ENCODE assay signal across 9 mouse cellular contexts in genomic region chr15:63601543-63601942, GRCm38 (mm10).
A peak's percentile ranks its signal among the peaks of the same experiment; 100 is the strongest.
DNase-seq lines count a peak whose midpoint lies in the region; ATAC-seq and TF ChIP-seq lines count a peak whose summit lies in the region.
"Had no signal": no experiment of that assay in that cellular context is flagged by ENCODE, and none has a peak within 500 bp of the region (broad histone marks: within the 10 kb centered on the region; RNA-seq: fewer than 3 reads in every experiment).

No protein-coding gene starts in this region.

- TF ChIP-seq CTCF in thymus, adult 2 months (IDR thresholded peaks at IDR 0.05; ENCODE audit: borderline replicate concordance, control insufficient read depth, extremely low read depth, insufficient read depth, low read length, poor library complexity), result no peak

- no peak overlapping the region for H3K4me2 ChIP-seq in liver, embryonic 12.5 days
- H3K4me2 ChIP-seq in forebrain, embryonic 11.5 days (ENCODE audit: low read depth, low read length, severe bottlenecking), result no peak overlapping the region
- no peak overlapping the region for H3K4me2 ChIP-seq in hindbrain, embryonic 15.5 days
- no peak overlapping the region for H3K4me2 ChIP-seq in limb, embryonic 11.5 days (ENCODE audit: low read depth, severe bottlenecking)
- H3K4me2 ChIP-seq in midbrain, embryonic 16.5 days (ENCODE audit: low read length), result no peak overlapping the region
- H3K4me2 ChIP-seq: embryonic facial prominence, embryonic 13.5 days had no signal

- no peak overlapping the region for H3K4me3 ChIP-seq in liver, embryonic 12.5 days
- no peak overlapping the region for H3K4me3 ChIP-seq in forebrain, embryonic 11.5 days (ENCODE audit: low read depth, low read length)
- no peak overlapping the region for H3K4me3 ChIP-seq in hindbrain, embryonic 15.5 days
- H3K4me3 ChIP-seq in limb, embryonic 11.5 days (ENCODE audit: low read depth, low read length), result no peak overlapping the region
- no peak overlapping the region for H3K4me3 ChIP-seq in midbrain, embryonic 16.5 days (ENCODE audit: low read depth, low read length)
- H3K4me3 ChIP-seq in thymus, adult 2 months (ENCODE audit: control insufficient read depth, insufficient read depth, low read length), result no peak overlapping the region
- H3K4me3 ChIP-seq: embryonic facial prominence, embryonic 13.5 days had no signal

- H3K27ac ChIP-seq in liver, embryonic 12.5 days, result no peak overlapping the region
- no peak overlapping the region for H3K27ac ChIP-seq in forebrain, embryonic 11.5 days (ENCODE audit: low read depth, low read length)
- H3K27ac ChIP-seq in hindbrain, embryonic 15.5 days (replicated peaks), result no peak overlapping the region
- H3K27ac ChIP-seq in limb, embryonic 11.5 days (replicated peaks; ENCODE audit: low read depth, low read length), result no peak overlapping the region
- no peak overlapping the region for H3K27ac ChIP-seq in midbrain, embryonic 16.5 days (ENCODE audit: low read length)
- no peak overlapping the region for H3K27ac ChIP-seq in thymus, adult 2 months (ENCODE audit: control insufficient read depth, insufficient read depth, low read length)
- H3K27ac ChIP-seq: embryonic facial prominence, embryonic 13.5 days had no signal

- H3K9ac ChIP-seq in liver, embryonic 12.5 days, result no peak overlapping the region
- no peak overlapping the region for H3K9ac ChIP-seq in forebrain, embryonic 11.5 days (ENCODE audit: low read length)
- H3K9ac ChIP-seq in hindbrain, embryonic 15.5 days, result no peak overlapping the region
- no peak overlapping the region for H3K9ac ChIP-seq in limb, embryonic 11.5 days (ENCODE audit: low read length)
- no peak overlapping the region for H3K9ac ChIP-seq in midbrain, embryonic 16.5 days (ENCODE audit: low read depth, low read length)
- H3K9ac ChIP-seq: embryonic facial prominence, embryonic 13.5 days had no signal

- WGBS in liver, embryonic 12.5 days (ENCODE audit: insufficient replicate concordance), result 28% methylated on average over 5 of the region's 5 CpGs
- 52% methylated on average over 5 of the region's 5 CpGs for WGBS in forebrain, embryonic 11.5 days
- WGBS in hindbrain, embryonic 15.5 days, result 49% methylated on average over 5 of the region's 5 CpGs
- WGBS in limb, embryonic 11.5 days, result 46% methylated on average over 5 of the region's 5 CpGs
- WGBS in midbrain, embryonic 16.5 days, result 45% methylated on average over 5 of the region's 5 CpGs
- whole genome bisulfite sequencing in thymus, adult 2 months, result 30% methylated on average over 5 of the region's 5 CpGs

- DNase-seq in liver (peak; percentile 31), ZHBTc4 (ENCODE audit: low read depth, low spot score) (peak; percentile 31)
- DNase-seq in forebrain, embryonic 11.5 days (ENCODE audit: low spot score), result peak; percentile 55
- DNase-seq in limb, embryonic 11.5 days (ENCODE audit: low spot score), result peak; percentile 61
- peak; percentile 59 for DNase-seq in thymus, adult 2 months

- no peaks in the 10 kb centered on the region for H3K27me3 ChIP-seq in liver, embryonic 12.5 days (replicated peaks)
- no peaks in the 10 kb centered on the region for H3K27me3 ChIP-seq in forebrain, embryonic 11.5 days (ENCODE audit: control insufficient read depth, insufficient read depth, low read length)
- no peaks in the 10 kb centered on the region for H3K27me3 ChIP-seq in hindbrain, embryonic 15.5 days
- no peaks in the 10 kb centered on the region for H3K27me3 ChIP-seq in limb, embryonic 11.5 days (ENCODE audit: control insufficient read depth, insufficient read depth, low read length)
- H3K27me3 ChIP-seq in midbrain, embryonic 16.5 days (ENCODE audit: control insufficient read depth, insufficient read depth, low read depth, low read length), result no peaks in the 10 kb centered on the region
- no peaks in the 10 kb centered on the region for H3K27me3 ChIP-seq in thymus, adult 2 months (ENCODE audit: control insufficient read depth, insufficient read depth, low read length)
- H3K27me3 ChIP-seq: embryonic facial prominence, embryonic 13.5 days had no signal

- no peaks in the 10 kb centered on the region for H3K4me1 ChIP-seq in liver, embryonic 12.5 days
- no peaks in the 10 kb centered on the region for H3K4me1 ChIP-seq in forebrain, embryonic 11.5 days (replicated peaks; ENCODE audit: control insufficient read depth, insufficient read depth, low read length)
- no peaks in the 10 kb centered on the region for H3K4me1 ChIP-seq in hindbrain, embryonic 15.5 days (replicated peaks)
- no peaks in the 10 kb centered on the region for H3K4me1 ChIP-seq in limb, embryonic 11.5 days (ENCODE audit: control insufficient read depth, insufficient read depth, low read length)
- H3K4me1 ChIP-seq in midbrain, embryonic 16.5 days (ENCODE audit: control insufficient read depth, insufficient read depth, low read length), result no peaks in the 10 kb centered on the region
- 0 out of 2 replicates have a peak, but pooled peaks cover 2% of the 10 kb centered on the region for H3K4me1 ChIP-seq in thymus, adult 2 months (replicated peaks; ENCODE audit: control insufficient read depth, insufficient read depth, low read length)
- H3K4me1 ChIP-seq: embryonic facial prominence, embryonic 13.5 days had no signal

- H3K36me3 ChIP-seq in liver, embryonic 12.5 days, result no peaks in the 10 kb centered on the region
- no peaks in the 10 kb centered on the region for H3K36me3 ChIP-seq in forebrain, embryonic 11.5 days (ENCODE audit: control insufficient read depth, insufficient read depth, low read length)
- no peaks in the 10 kb centered on the region for H3K36me3 ChIP-seq in hindbrain, embryonic 15.5 days
- H3K36me3 ChIP-seq in limb, embryonic 11.5 days (ENCODE audit: control insufficient read depth, insufficient read depth, low read length), result no peaks in the 10 kb centered on the region
- no peaks in the 10 kb centered on the region for H3K36me3 ChIP-seq in midbrain, embryonic 16.5 days (ENCODE audit: control insufficient read depth, insufficient read depth, low read length)
- no peaks in the 10 kb centered on the region for H3K36me3 ChIP-seq in thymus, adult 2 months (ENCODE audit: control insufficient read depth, insufficient read depth, low read length)
- H3K36me3 ChIP-seq: embryonic facial prominence, embryonic 13.5 days had no signal

- TF ChIP-seq POLR2A in thymus, adult 2 months (IDR thresholded peaks at IDR 0.05; ENCODE audit: control insufficient read depth, extremely low read depth, insufficient read depth, low read length, poor library complexity), result no peak

- ATAC-seq in liver, embryonic 12.5 days, result no peak
- ATAC-seq in forebrain, embryonic 11.5 days (replicated peaks; ENCODE audit: low FRiP score), result peak; percentile 83
- peak; percentile 56; the same call in 1 of the 2 replicates for ATAC-seq in hindbrain, embryonic 15.5 days (ENCODE audit: low FRiP score, low read depth)
- ATAC-seq in limb, embryonic 11.5 days (ENCODE audit: insufficient number of reproducible peaks, low FRiP score, low TSS enrichment, low read depth), result peak; percentile 75; the same call in 1 of the 2 replicates
- peak; percentile 80 for ATAC-seq in midbrain, embryonic 16.5 days

- no peaks in the 10 kb centered on the region for H3K9me3 ChIP-seq in liver, embryonic 12.5 days (replicated peaks)
- no peaks in the 10 kb centered on the region for H3K9me3 ChIP-seq in forebrain, embryonic 11.5 days (ENCODE audit: control insufficient read depth, low read length)
- no peaks in the 10 kb centered on the region for H3K9me3 ChIP-seq in hindbrain, embryonic 15.5 days
- H3K9me3 ChIP-seq in limb, embryonic 11.5 days (ENCODE audit: control insufficient read depth, low read length), result no peaks in the 10 kb centered on the region
- H3K9me3 ChIP-seq in midbrain, embryonic 16.5 days (replicated peaks; ENCODE audit: control insufficient read depth, low read length, poor library complexity, severe bottlenecking), result no peaks in the 10 kb centered on the region
- H3K9me3 ChIP-seq: embryonic facial prominence, embryonic 13.5 days had no signal
